Mouse (Mus musculus): ENCODE measurements around the gene Erbin. TPM values are rescaled to one million over a fixed set of nuclear protein-coding genes. Genes with fewer than 3 reads are reported as not detected.
A peak's percentile ranks its signal among the peaks of the same experiment; 100 is the strongest.

Gene Erbin
- polyA plus RNA-seq, 1 experiment, result 6.6 TPM

DNA sequence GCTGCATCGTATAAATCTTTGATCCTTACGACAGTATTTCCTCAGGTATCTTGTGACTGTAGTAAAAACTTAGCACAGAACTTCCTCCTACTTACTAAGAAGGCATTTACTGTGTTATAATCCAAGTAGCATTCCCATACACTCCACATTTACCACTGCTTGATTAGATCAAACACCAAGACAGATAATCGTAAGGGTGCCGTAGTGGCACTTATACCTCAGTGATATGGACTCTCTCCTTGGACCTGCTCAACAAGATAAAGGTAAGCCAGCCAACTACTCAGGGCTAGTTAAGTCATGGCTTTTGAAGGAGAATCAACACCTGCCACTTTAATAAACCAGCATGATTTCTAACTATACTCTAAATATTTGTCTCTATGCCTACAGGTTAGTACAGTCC, 39.1 kb downstream of the Erbin start:
- TF ChIP-seq GATA1 (IDR thresholded peaks at IDR 0.05; ENCODE audit: borderline replicate concordance, low read length), result no peak
- TF ChIP-seq FLI1 (IDR thresholded peaks at IDR 0.05; ENCODE audit: low read length), result no peak
- Histone ChIP-seq H3K36me3 (replicated peaks; ENCODE audit: low read length) (peaks cover 83% of the 10 kb centered on the region), H3K27me3 (replicated peaks) (no peaks in the 10 kb centered on the region), H3K4me3 (replicated peaks) (no peak overlapping the region), H3K4me1 (peaks cover 54% of the 10 kb centered on the region), H3K9me3 (no peaks in the 10 kb centered on the region)

DNA sequence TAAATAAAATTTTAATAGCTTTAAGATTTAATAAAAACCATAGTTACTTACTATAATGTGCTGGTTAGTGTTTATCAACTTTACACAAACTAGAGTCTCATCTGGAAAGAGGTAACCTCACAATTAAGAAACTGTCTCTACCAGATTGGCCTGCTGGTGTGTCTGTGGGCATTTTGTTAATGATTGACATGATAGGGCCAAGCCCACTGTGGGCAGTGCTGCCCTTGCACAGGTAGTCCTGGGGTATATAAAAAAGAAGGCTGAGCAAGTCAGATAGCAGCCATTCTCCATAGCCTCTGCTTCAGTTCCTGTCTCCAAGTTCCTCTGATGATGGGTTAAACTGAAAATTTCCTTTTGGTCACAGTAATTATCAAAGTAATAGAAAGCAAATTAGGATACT, 43.6 kb downstream of the Erbin start:
- H3K4me1 ChIP-seq, result peaks cover 61% of the 10 kb centered on the region
- no peak for TF ChIP-seq GATA1 (IDR thresholded peaks at IDR 0.05; ENCODE audit: borderline replicate concordance, low read length)
- TF ChIP-seq FLI1 (IDR thresholded peaks at IDR 0.05; ENCODE audit: low read length), result no peak
- H3K36me3 ChIP-seq (replicated peaks; ENCODE audit: low read length), result peaks cover 89% of the 10 kb centered on the region
- no peaks in the 10 kb centered on the region for H3K27me3 ChIP-seq (replicated peaks)
- no peaks in the 10 kb centered on the region for H3K9me3 ChIP-seq
- H3K4me3 ChIP-seq (replicated peaks), result no peak overlapping the region

- Histone ChIP-seq H3K9me3 (no peaks in the 10 kb centered on the region), H3K4me3 (replicated peaks) (no peak overlapping the region)
Measured at GRCm38 (mm10) chr13:103875823-103876514, 44.3 kb downstream of the Erbin start.

DNA sequence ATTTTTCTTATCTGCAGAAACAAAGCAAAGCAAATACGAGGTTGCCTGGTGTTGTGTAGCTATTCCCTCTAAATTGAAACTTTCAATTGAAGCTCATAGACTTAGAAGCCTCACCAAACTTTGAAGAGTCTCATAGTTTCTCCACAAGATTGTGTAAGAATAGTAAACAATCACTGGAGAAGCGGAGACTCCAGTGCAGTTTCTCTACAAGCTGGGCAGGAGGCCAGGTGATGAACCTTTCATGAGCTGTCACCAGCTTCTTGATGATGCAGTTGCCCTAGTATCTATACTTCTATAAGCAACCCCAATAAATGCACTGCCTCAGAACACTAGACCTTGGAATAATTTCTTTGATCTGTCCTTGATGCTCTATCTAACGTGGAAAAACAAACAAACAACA, 49.5 kb downstream of the Erbin start:
- Histone ChIP-seq H3K36me3 (replicated peaks; ENCODE audit: low read length) (peaks cover 92% of the 10 kb centered on the region), H3K27me3 (replicated peaks) (no peaks in the 10 kb centered on the region), H3K4me1 (peaks cover 48% of the 10 kb centered on the region), H3K4me3 (replicated peaks) (no peak overlapping the region), H3K9me3 (no peaks in the 10 kb centered on the region)
- TF ChIP-seq FLI1 (IDR thresholded peaks at IDR 0.05; ENCODE audit: low read length), result no peak
- TF ChIP-seq GATA1 (IDR thresholded peaks at IDR 0.05; ENCODE audit: borderline replicate concordance, low read length), result no peak

More at GRCm38 (mm10) chr13:103875823-103876514, 44.3 kb downstream of the Erbin start:
- TF ChIP-seq GATA1 (IDR thresholded peaks at IDR 0.05; ENCODE audit: borderline replicate concordance, low read length) (no peak), FLI1 (IDR thresholded peaks at IDR 0.05; ENCODE audit: low read length) (no peak)
- H3K36me3 ChIP-seq (replicated peaks; ENCODE audit: low read length), result peaks cover 87% of the 10 kb centered on the region
- H3K27me3 ChIP-seq (replicated peaks), result no peaks in the 10 kb centered on the region
- peaks cover 58% of the 10 kb centered on the region for H3K4me1 ChIP-seq

DNA sequence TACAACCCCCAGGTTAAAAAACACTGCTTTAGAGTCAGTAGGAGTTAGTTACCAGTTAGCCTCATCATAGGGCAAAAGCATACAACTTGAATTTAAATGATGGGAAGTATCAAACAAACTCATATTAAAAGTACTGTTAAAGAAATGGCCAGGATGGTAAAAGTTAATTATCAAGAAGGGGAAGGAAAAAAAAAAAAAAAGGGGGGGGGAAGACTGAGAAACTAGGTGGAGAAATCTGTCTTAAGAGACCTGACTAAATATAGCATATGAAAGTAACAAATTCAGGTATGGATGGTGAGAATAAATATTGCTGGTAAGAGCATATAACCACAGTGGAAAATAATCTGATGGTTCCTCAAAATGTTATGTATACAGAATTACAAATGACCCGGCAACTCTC, 50.2 kb downstream of the Erbin start:
- Histone ChIP-seq H3K9me3 (no peaks in the 10 kb centered on the region), H3K4me1 (peaks cover 46% of the 10 kb centered on the region), H3K36me3 (replicated peaks; ENCODE audit: low read length) (peaks cover 89% of the 10 kb centered on the region), H3K4me3 (replicated peaks) (no peak overlapping the region), H3K27me3 (replicated peaks) (no peaks in the 10 kb centered on the region)
- no peak for TF ChIP-seq GATA1 (IDR thresholded peaks at IDR 0.05; ENCODE audit: borderline replicate concordance, low read length)
- no peak for TF ChIP-seq FLI1 (IDR thresholded peaks at IDR 0.05; ENCODE audit: low read length)

- peaks cover 89% of the 10 kb centered on the region for H3K36me3 ChIP-seq (replicated peaks; ENCODE audit: low read length)
- no peaks in the 10 kb centered on the region for H3K27me3 ChIP-seq (replicated peaks)
- H3K9me3 ChIP-seq, result no peaks in the 10 kb centered on the region
- peaks cover 38% of the 10 kb centered on the region for H3K4me1 ChIP-seq
- no peak overlapping the region for H3K4me3 ChIP-seq (replicated peaks)
- no peak for TF ChIP-seq GATA1 (IDR thresholded peaks at IDR 0.05; ENCODE audit: borderline replicate concordance, low read length)
- TF ChIP-seq FLI1 (IDR thresholded peaks at IDR 0.05; ENCODE audit: low read length), result no peak
Measured at GRCm38 (mm10) chr13:103868875-103869274, 51.4 kb downstream of the Erbin start.

DNA sequence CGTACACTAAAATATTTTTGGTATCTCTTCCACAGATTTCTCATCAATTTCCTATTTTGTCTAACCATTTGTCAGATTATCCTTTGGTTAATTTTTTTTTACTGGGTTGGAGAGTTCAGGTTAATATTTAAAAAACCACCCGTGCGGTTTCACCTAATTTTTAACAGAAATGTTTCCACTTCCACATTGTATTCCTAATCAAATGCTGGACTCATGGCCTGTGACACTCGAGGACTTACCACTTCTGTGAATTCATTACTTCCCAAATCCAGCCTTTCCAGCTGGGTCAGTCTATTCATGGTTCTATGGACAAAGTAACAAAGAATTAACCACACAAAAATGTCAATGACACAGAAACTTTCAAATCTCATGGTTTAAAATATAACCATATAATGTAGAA, 58.3 kb downstream of the Erbin start:
- no peak overlapping the region for H3K4me3 ChIP-seq (replicated peaks)
- H3K27me3 ChIP-seq (replicated peaks), result no peaks in the 10 kb centered on the region
- TF ChIP-seq GATA1 (IDR thresholded peaks at IDR 0.05; ENCODE audit: borderline replicate concordance, low read length) (no peak), FLI1 (IDR thresholded peaks at IDR 0.05; ENCODE audit: low read length) (no peak)
- no peaks in the 10 kb centered on the region for H3K9me3 ChIP-seq
- peaks cover 94% of the 10 kb centered on the region for H3K36me3 ChIP-seq (replicated peaks; ENCODE audit: low read length)
- H3K4me1 ChIP-seq, result peaks cover 4% of the 10 kb centered on the region

DNA sequence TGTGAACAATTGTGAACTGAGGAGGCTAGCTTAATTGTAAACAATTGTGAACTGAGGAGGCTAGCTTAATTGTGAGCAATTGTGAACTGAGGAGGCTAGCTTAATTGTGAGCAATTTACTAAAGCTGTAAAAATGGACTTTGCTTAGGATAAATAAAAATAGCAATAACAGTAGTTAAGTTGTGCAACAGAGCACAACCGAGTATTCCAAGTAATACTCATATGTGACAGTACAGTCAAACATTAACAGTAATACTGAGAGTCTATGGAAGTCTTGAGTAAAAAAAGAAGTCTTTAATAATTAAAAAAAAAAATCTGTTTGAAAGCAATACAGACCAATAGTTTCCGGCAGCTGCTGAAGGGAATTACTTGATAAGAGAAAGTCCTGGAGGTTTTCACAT, 61.3 kb downstream of the Erbin start:
- Histone ChIP-seq H3K4me3 (replicated peaks) (no peak overlapping the region), H3K9me3 (no peaks in the 10 kb centered on the region), H3K4me1 (no peaks in the 10 kb centered on the region), H3K36me3 (replicated peaks; ENCODE audit: low read length) (peaks cover 96% of the 10 kb centered on the region), H3K27me3 (replicated peaks) (no peaks in the 10 kb centered on the region)
- TF ChIP-seq FLI1 (IDR thresholded peaks at IDR 0.05; ENCODE audit: low read length), result no peak
- no peak for TF ChIP-seq GATA1 (IDR thresholded peaks at IDR 0.05; ENCODE audit: borderline replicate concordance, low read length)

DNA sequence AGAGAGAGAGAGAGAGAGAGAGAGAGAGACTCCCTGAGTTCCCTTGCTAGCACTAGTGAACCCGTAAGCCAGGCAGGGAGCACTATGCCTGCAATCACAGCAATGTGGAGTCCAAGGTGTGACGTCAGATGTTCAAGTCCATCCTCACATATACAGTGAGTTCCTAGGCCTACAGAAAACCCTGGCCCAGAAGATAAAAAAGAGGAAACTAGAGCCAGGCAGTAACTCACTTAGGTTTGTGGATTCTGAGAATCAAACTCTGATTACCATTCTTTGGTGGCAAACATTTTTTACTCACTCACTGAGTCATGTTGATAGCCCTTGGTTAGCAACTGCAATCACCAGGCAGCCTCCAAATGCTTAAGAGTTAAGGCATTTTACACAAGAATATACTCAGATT, 72.7 kb downstream of the Erbin start:
- Histone ChIP-seq H3K4me3 (replicated peaks) (no peak overlapping the region), H3K4me1 (peaks cover 28% of the 10 kb centered on the region), H3K9me3 (no peaks in the 10 kb centered on the region), H3K27me3 (replicated peaks) (no peaks in the 10 kb centered on the region), H3K36me3 (replicated peaks; ENCODE audit: low read length) (peaks cover 89% of the 10 kb centered on the region)
- TF ChIP-seq FLI1 (IDR thresholded peaks at IDR 0.05; ENCODE audit: low read length), result no peak
- no peak for TF ChIP-seq GATA1 (IDR thresholded peaks at IDR 0.05; ENCODE audit: borderline replicate concordance, low read length)

- no peak for TF ChIP-seq GATA1 (IDR thresholded peaks at IDR 0.05; ENCODE audit: borderline replicate concordance, low read length)
- Histone ChIP-seq H3K27me3 (replicated peaks) (no peaks in the 10 kb centered on the region), H3K9me3 (no peaks in the 10 kb centered on the region), H3K4me3 (replicated peaks) (peak overlapping the region; percentile 10), H3K36me3 (replicated peaks; ENCODE audit: low read length) (peaks cover 94% of the 10 kb centered on the region), H3K4me1 (peaks cover 43% of the 10 kb centered on the region)
Measured at GRCm38 (mm10) chr13:103841287-103842201, 78.8 kb downstream of the Erbin start.
